Mouse (Mus musculus) myocyte (in vitro differentiated cells): ENCODE results near the gene Aco2.

ENCODE experiments used
- CEBPB ChIP-seq: IDR thresholded peaks from 2 replicates; pipeline ENCODE4 v1.6.1; 2011; ENCODE audit warnings: mild to moderate bottlenecking, moderate library complexity; ENCODE audit not compliant: poor library complexity, insufficient read depth, severe bottlenecking
- E2F4 ChIP-seq: IDR thresholded peaks from one replicate; pipeline ENCODE4 v1.6.1; 2011; ENCODE audit warnings: mild to moderate bottlenecking, control low read depth, moderate library complexity; ENCODE audit not compliant: insufficient read depth
- MAX ChIP-seq: IDR thresholded peaks from one replicate; pipeline ENCODE4 v1.6.1; 2011; ENCODE audit warnings: low read depth, mild to moderate bottlenecking, control low read depth
- MYOG ChIP-seq, 3 experiments: IDR thresholded peaks; one replicate each; pipeline ENCODE4 v1.6.1; 2011; ENCODE audit warnings: control low read depth in 2 of 3, low read depth in 2 of 3, mild to moderate bottlenecking in 2 of 3; ENCODE audit not compliant: insufficient read length in 2 of 3, control insufficient read depth in 1 of 3, insufficient read depth in 1 of 3
- POLR2A ChIP-seq: IDR thresholded peaks from one replicate; pipeline ENCODE4 v1.6.1; 2011; ENCODE audit warnings: low read depth, mild to moderate bottlenecking, control low read depth, moderate library complexity; ENCODE audit not compliant: insufficient read length
- POLR2AphosphoS2 ChIP-seq: IDR thresholded peaks from one replicate; pipeline ENCODE4 v1.6.1; 2011; ENCODE audit warnings: low read depth, control low read depth; ENCODE audit not compliant: insufficient read length
- TCF12 ChIP-seq: IDR thresholded peaks from one replicate; pipeline ENCODE4 v1.6.1; 2011; ENCODE audit warnings: mild to moderate bottlenecking, control low read depth; ENCODE audit not compliant: poor library complexity, insufficient read depth, severe bottlenecking
- TCF3 ChIP-seq: IDR thresholded peaks from one replicate; pipeline ENCODE4 v1.6.1; 2011; ENCODE audit warnings: low read depth, control low read depth; ENCODE audit not compliant: insufficient read length
- USF1 ChIP-seq: IDR thresholded peaks from one replicate; pipeline ENCODE4 v1.6.1; 2011; ENCODE audit warnings: low read depth, mild to moderate bottlenecking, control low read depth, moderate library complexity

DNA sequence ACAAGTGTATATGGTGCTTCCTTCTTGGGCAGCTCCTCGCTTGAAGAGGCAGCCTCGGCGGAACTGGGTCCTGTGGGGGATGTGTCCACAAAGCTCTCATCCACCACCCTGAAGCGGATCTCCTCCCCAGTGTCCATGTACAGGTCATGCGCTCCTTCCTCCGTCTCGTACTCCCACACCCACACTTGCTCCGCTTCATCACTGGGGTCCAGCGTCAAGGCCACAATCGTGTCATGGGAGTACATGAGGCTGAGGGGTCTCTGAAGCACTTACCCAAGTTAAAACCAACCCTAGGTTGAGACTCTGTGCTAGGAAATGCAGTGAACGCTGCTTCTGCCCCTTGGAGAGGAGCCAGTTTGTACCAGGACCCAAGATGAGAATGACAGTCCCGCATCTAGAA lies 45.1 kb downstream of the Aco2 start:
- TF ChIP-seq POLR2A, result peak; percentile 29
- no peak for TF ChIP-seq TCF3
- no peak for TF ChIP-seq TCF12
- TF ChIP-seq E2F4, result no peak
- no peak for TF ChIP-seq MYOG (IDR thresholded peaks at IDR 0.05; ENCODE audit: control insufficient read depth in 1 of 3, insufficient read depth in 1 of 3, insufficient read length in 2 of 3, low read depth in 2 of 3)
- peak; percentile 86 for TF ChIP-seq POLR2AphosphoS2
- no peak for TF ChIP-seq USF1
- no peak for TF ChIP-seq CEBPB
- TF ChIP-seq MAX, result no peak
